Mouse (Mus musculus): Measurements from ENCODE around the gene Slc30a5.

The Slc30a5 gene

DNA sequence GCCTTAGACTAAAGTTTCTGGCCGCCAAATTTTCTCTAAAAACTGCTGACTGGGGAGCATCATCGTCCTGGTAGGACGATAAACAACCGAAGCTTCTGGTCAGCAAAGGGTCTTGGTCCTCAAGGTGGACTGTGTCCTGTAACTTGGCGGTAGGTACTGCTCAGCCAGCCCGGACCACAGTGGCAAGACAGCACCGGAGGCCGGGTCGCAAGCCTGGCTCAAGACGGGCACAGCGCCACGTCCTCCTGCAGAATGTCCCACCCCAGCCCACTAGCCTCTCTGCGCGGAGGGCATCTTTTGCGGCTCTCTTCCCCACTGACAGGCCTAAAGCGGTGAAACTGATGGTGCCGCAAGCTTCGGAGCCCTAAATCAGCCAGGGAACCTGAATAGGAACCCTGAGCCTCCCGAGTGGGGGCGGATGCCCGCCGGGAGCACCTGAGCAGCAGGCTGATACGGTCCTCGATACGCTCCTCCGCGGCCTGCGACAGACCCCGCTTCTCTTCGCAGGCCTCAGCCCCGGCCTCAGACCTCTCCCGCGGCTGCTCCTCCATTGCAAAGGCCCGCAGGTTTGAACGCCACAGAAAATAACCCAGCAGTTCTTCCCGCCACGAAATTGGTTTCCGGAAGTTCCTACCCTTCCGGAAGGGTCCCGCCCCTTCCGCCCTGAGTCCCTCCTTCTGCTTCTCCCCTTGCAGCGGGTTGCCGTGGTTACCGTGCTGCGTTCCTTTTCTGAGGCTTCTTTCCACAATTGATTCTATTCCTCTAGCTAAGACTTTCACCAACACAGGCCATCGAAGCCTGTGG lies 57.8 kb downstream of the Slc30a5 start, which contains the start of gene Cenph:
TSS of gene Cenph (minus strand) at position 648 of the 804 bp plus-strand sequence.
- in situ Hi-C loops (cut with MboI, MseI), result no loop called here

DNA sequence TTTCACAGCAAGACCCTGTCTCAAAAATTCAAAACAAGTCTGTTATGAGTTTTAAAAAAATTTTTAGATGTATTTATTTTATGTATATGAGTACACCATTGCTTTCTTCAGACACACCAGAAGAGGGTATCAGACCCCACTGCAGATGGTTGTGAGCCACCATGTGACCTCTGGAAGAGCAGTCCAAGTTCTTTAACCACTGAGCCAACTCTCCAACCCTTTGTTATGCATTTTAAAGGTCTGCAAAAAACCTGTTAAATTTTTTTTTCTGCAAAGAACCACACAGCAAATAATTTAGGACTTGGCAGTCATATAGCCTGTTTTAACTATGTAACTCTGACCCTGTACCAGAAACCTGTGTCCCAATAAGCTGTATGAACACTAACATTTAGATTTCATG lies 58.5 kb downstream of the Slc30a5 start:
- in situ Hi-C loops (cut with MboI, MseI), result no loop called here

DNA sequence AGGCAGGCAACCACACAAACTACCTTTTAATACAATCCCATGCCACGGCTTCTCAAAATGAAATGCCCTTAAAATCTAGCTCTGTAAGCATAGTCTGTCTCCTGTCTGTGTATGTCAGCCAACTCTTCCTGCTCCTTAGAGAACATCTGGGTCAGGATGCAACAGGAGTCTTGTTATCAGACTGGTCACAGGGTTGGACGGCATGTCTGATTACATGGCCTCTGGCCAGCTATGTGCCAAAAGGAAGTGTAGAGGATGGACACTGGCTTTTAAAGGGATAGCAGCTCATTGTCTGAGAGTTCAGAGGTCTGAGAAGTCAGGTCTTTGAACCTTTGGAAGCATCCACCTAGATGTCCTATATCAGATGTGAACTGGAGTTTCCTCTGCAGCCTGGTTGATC lies 77.9 kb downstream of the Slc30a5 start:
- in situ Hi-C loops (cut with MboI, MseI), result no loop called here

DNA sequence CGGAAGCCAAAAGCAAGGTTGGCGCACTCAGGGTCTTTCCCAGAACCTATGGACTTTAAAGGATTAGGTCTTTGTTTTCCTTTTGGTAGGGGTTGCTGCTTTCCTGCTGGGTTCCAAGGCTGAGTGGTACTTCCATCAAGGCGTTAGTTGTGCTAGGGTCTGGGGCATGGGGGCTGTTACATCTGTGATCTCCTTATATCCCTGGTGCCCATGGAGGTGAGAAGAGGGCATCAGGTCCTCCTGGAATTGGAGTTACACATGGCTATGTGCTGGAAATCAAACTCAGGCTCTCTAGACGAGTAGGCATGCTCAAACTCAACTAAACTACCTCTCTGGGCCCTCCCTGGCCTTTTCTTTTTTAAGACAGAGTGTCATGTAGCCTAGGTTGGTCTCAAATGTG lies 79.0 kb downstream of the Slc30a5 start:
- in situ Hi-C loops (cut with MboI, MseI), result no loop called here

DNA sequence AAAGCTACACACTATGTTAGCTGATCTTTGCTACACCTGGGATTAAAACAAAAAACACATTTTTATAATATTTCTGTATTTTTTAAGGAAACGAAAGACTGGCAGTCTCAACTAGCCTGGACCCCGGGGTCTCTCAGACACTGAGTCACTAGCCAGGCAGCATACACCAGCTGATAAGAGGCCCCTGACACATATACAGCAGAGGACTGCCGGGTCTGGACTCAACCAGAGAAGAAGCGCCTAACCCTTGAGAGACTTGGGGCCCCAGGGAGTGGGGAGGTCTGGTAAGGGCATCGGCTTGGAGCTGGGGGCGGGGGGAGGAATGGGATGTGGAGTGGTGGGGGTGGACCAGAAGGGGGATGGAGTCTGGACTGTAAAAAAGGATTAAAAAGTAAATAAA lies 80.2 kb downstream of the Slc30a5 start:
- in situ Hi-C loops (cut with MboI, MseI), result no loop called here
